Mouse (Mus musculus): ENCODE measurements around the gene A530032D15Rik. TPM values are rescaled to one million over a fixed set of nuclear protein-coding genes. Genes with fewer than 3 reads are reported as not detected.

Gene A530032D15Rik
- total and polyA plus RNA-seq, 2 experiments from 2014 or later, result not detected

Other genes starting within 250 kb of the A530032D15Rik start
- not detected in 2 replicates for gene Slc16a14, start 174.7 kb downstream of the A530032D15Rik start, total RNA-seq (2014; rRNA removed; ENCODE audit: low replicate concordance)
- 0.03 TPM in 1 of 2 replicates, not detected in the other for gene Slc16a14, start 174.7 kb downstream of the A530032D15Rik start, polyA plus RNA-seq (2015; fragmentation: Nextera tagmentation; extraction: Ambion mirVana)
- not detected in 2 replicates for gene Gm10553, start 9.7 kb downstream of the A530032D15Rik start, total RNA-seq (2014; rRNA removed; ENCODE audit: low replicate concordance)
- gene Gm10553, start 9.7 kb downstream of the A530032D15Rik start, polyA plus RNA-seq (2015; fragmentation: Nextera tagmentation; extraction: Ambion mirVana), result not detected in 2 replicates
- gene C130026I21Rik, start 160.7 kb upstream of the A530032D15Rik start, total RNA-seq (2014; rRNA removed; ENCODE audit: low replicate concordance), result 3.1 and 13.3 TPM in 2 replicates
- gene C130026I21Rik, start 160.7 kb upstream of the A530032D15Rik start, polyA plus RNA-seq (2015; fragmentation: Nextera tagmentation; extraction: Ambion mirVana), result 0.29 and 0.52 TPM in 2 replicates